Mouse (Mus musculus) limb, embryonic 14.5 days (tissue): Measurements from ENCODE around the gene Neurl1a. TPM values are rescaled to one million over a fixed set of nuclear protein-coding genes. Genes with fewer than 3 reads are reported as not detected.

Source experiments
- ATAC-seq: fragments of 200-750 bp; cut with Nextera tagmentation; 2 replicates; pipeline ENCODE4 v1.8.0; 2017; ENCODE audit warnings: low read depth, moderate number of reproducible peaks, moderate TSS enrichment; ENCODE audit not compliant: low FRiP score
- DNase-seq: peaks from one replicate; pipeline ENCODE4 v3.0.0-alpha.2; 2015; ENCODE audit warnings: low spot score
- H3K27ac ChIP-seq: fragments of 300-500 bp; sonication (generic); replicated peaks from 2 replicates; pipeline ENCODE4 v1.5.1; 2014; ENCODE audit warnings: low read depth, mild to moderate bottlenecking, low read length, moderate library complexity, mixed read lengths
- H3K27me3 ChIP-seq: fragments of 300-500 bp; sonication (generic); 2 replicates; pipeline ENCODE4 v1.6.1; 2014; ENCODE audit warnings: low read length, mixed read lengths; ENCODE audit not compliant: control insufficient read depth, insufficient read depth
- H3K36me3 ChIP-seq: fragments of 300-500 bp; sonication (generic); 2 replicates; pipeline ENCODE4 v1.6.1; 2014; ENCODE audit warnings: mild to moderate bottlenecking, low read length, moderate library complexity, mixed read lengths; ENCODE audit not compliant: control insufficient read depth, insufficient read depth
- H3K4me1 ChIP-seq: fragments of 300-500 bp; sonication (generic); 2 replicates; pipeline ENCODE4 v1.6.1; 2014; ENCODE audit warnings: antibody characterized with exemption, low read length, mixed read lengths; ENCODE audit not compliant: control insufficient read depth, insufficient read depth
- H3K4me2 ChIP-seq: fragments of 300-500 bp; sonication (generic); replicated peaks from 2 replicates; pipeline ENCODE4 v1.6.1; 2014; ENCODE audit warnings: low read depth, mild to moderate bottlenecking, low read length, moderate library complexity; ENCODE audit not compliant: severe bottlenecking
- H3K4me3 ChIP-seq: fragments of 300-500 bp; sonication (generic); replicated peaks from 2 replicates; pipeline ENCODE4 v1.5.1; 2014; ENCODE audit warnings: low read length
- H3K9ac ChIP-seq: fragments of 300-500 bp; sonication (generic); 2 replicates; pipeline ENCODE4 v1.6.1; 2014; ENCODE audit warnings: mild to moderate bottlenecking, low read depth, low read length, moderate library complexity; ENCODE audit not compliant: severe bottlenecking
- H3K9me3 ChIP-seq: fragments of 300-500 bp; sonication (generic); 2 replicates; pipeline ENCODE4 v1.6.1; 2016; ENCODE audit warnings: low read length; ENCODE audit not compliant: control insufficient read depth
- POLR2A ChIP-seq: fragments of 200-500 bp; IDR thresholded peaks from 2 replicates; pipeline ENCODE4 v1.8.0; 2012; ENCODE audit warnings: inconsistent platforms, mild to moderate bottlenecking, moderate library complexity, borderline replicate concordance; ENCODE audit not compliant: insufficient read depth, insufficient read length; ENCODE audit errors: extremely low read depth
- WGBS: fragments of 180-500 bp; shearing (Covaris S2); extraction: QIAGEN DNeasy Blood & Tissue Kit; methylation state at CpG from one replicate; pipeline ENCODE4 v1.1.7; 2014; 5-methylcytosine and 5-hydroxymethylcytosine counted together
- polyA plus RNA-seq, 2 experiments: library from polyadenylated mRNA; depleted of rRNA in 1 of 2; stranded (reverse) in 1 of 2; unstranded in 1 of 2; fragments of >200 nt; fragmentation: Nextera tagmentation in 1 of 2; extraction: Ambion mirVana in 1 of 2; gene quantifications; 2 replicates each; pipeline versions ENCODE4 v1.2.1 to v1.2.3; 2012 to 2014

Neurl1a gene
- polyA plus RNA-seq, 2 experiments, result 8.0 to 10.3 TPM

DNA sequence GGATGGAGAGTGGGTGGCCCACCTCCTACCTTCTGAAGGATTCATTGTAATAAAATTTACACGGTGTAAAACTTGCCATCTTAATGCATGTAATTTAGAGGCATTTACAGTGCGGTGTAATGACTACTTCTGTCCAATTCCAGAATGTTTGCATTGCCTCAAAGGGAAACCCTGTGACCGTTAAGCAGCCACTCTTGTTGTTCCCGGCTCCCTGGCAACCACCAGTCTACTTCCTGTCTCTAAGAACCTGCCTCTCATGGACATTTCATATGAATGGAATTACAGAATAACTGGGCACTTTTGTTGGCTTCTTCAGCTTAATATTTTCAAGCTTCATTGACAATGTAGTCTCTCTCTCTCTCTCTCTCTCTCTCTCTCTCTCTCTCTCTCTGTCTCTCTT lies 6.1 kb downstream of the Neurl1a start:
- no peak for TF ChIP-seq POLR2A
- H3K4me1 ChIP-seq, result peaks cover 8% of the 10 kb centered on the region
- peaks cover 5% of the 10 kb centered on the region; the same call in 1 of the 2 replicates for H3K9me3 ChIP-seq
- 0 out of 2 replicates have a peak, but pooled peaks have one; percentile 28 for ATAC-seq
- no peak for DNase-seq
- no peak overlapping the region for H3K4me3 ChIP-seq
- no peak overlapping the region for H3K4me2 ChIP-seq
- H3K9ac ChIP-seq, result no peak overlapping the region
- no peaks in the 10 kb centered on the region for H3K36me3 ChIP-seq
- H3K27ac ChIP-seq, result no peak overlapping the region
- peaks cover 12% of the 10 kb centered on the region for H3K27me3 ChIP-seq
- WGBS, result 38% methylated on average over 4 of the region's 4 CpGs

- Histone ChIP-seq H3K9ac (no peak overlapping the region), H3K27me3 (no peaks in the 10 kb centered on the region), H3K4me3 (no peak overlapping the region), H3K4me2 (no peak overlapping the region), H3K9me3 (peaks cover 5% of the 10 kb centered on the region; the same call in 1 of the 2 replicates), H3K4me1 (peaks cover 5% of the 10 kb centered on the region; the same call in 1 of the 2 replicates), H3K36me3 (no peaks in the 10 kb centered on the region), H3K27ac (no peak overlapping the region)
- WGBS, result 60% methylated on average over 15 of the region's 15 CpGs
- no peak for DNase-seq
- TF ChIP-seq POLR2A, result no peak
- no peak for ATAC-seq
Observed at GRCm38 (mm10) chr19:47186514-47187275, 8.1 kb downstream of the Neurl1a start.

DNA sequence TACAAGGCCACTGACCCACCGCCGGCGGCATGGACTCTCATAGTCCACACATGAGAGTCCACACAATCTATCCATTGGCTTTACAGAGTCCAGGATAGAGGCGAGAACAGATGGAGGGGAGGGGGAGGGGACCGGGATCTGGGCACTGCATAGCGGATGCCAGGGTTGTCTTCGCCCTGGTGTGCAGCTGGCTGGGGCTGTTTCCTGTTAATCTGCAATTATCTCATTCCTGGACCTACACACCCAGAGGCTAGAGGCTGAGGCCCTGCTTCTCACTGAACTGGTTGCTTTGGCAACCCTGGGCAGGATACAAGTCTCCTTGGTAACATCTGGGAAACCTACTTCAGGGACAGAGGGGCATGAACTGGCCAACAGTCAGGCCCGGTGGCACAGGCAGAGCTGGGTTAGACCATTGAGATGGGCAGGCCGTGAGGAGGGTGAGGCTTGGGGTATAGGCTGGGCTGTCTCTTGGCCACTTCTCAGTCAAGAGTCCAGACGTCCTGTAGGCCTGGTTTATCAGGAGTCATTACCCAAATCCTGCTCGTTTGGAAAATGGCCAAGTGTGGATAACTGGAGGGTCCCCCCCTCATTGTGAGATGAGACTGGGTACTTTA lies 10.0 kb downstream of the Neurl1a start:
- no peak for DNase-seq
- no peaks in the 10 kb centered on the region for H3K36me3 ChIP-seq
- H3K4me2 ChIP-seq, result no peak overlapping the region
- H3K9ac ChIP-seq, result no peak overlapping the region
- no peaks in the 10 kb centered on the region for H3K27me3 ChIP-seq
- H3K9me3 ChIP-seq, result no peaks in the 10 kb centered on the region
- no peak overlapping the region for H3K4me3 ChIP-seq
- peaks cover 5% of the 10 kb centered on the region; the same call in 1 of the 2 replicates for H3K4me1 ChIP-seq
- ATAC-seq, result peak; percentile 30; the same call in 1 of the 2 replicates
- H3K27ac ChIP-seq, result no peak overlapping the region
- TF ChIP-seq POLR2A, result no peak
- 57% methylated on average over 11 of the region's 11 CpGs for WGBS

DNA sequence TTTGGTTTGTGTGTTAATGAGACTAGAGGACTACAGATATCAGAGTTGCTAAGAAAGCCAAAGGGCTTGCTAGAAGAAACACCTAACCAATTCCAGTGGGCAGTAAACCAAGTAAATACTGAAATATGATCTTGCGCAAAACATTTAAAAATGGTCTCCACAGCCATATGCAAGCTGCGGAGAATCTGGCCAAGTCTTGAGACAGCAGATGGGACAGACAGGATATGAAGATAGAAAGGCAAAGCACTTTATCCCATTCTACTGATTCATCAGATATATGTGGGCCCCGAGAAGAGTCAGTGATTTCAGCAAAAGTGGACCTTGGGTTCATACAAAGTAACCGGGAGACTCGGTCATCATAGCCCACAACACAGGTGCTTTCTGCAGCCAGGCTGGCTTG lies 13.5 kb downstream of the Neurl1a start:
- TF ChIP-seq POLR2A, result no peak
- no peak for DNase-seq
- Histone ChIP-seq H3K9ac (no peak overlapping the region), H3K27ac (no peak overlapping the region), H3K4me1 (peaks cover 5% of the 10 kb centered on the region; the same call in 1 of the 2 replicates), H3K27me3 (no peaks in the 10 kb centered on the region), H3K4me3 (no peak overlapping the region), H3K4me2 (no peak overlapping the region), H3K9me3 (no peaks in the 10 kb centered on the region), H3K36me3 (no peaks in the 10 kb centered on the region)
- WGBS, result 92% methylated on average over 5 of the region's 5 CpGs
- no peak for ATAC-seq

DNA sequence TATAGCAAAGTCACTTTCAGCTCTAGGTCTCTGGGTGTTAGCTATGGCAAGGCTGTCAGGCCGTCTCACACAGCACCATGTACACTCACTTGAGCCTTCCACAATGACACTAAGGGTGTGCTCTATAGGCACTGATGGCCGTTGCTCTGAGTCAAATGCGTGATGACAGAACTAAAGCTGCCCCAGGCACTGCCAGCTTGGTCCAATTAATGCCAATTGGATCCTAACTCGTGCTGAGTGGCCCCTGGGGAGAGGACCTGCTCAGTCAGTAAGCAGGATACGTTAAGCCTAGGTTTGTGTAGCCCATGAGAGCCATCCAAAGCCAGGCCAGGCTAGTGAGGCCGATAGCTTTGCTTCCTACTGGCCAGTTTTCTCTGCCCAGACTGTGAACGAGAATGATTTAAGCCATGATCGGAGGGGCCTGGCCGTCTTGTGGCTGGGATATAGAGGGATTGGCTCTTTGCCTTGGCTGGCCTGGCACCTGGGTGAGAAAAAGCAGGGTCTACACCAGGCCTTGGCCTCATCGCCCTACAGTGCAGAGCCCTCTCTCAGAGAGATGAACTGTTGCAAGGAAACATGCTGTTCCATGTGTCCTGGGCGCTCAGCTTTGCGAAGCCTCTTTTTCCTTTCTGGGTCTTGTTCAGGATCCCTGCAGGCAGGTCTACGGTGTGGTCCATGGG lies 20.2 kb downstream of the Neurl1a start:
- TF ChIP-seq POLR2A, result no peak
- Histone ChIP-seq H3K36me3 (no peaks in the 10 kb centered on the region), H3K4me3 (no peak overlapping the region), H3K9ac (no peak overlapping the region), H3K9me3 (no peaks in the 10 kb centered on the region), H3K4me2 (no peak overlapping the region), H3K4me1 (peaks cover 14% of the 10 kb centered on the region), H3K27me3 (no peaks in the 10 kb centered on the region), H3K27ac (no peak overlapping the region)
- no peak for ATAC-seq
- 62% methylated on average over 13 of the region's 13 CpGs for WGBS
- no peak for DNase-seq
